Mouse (Mus musculus) G1E (cell line): Measurements from ENCODE around the gene Frat1.

ENCODE experiments used
- CTCF ChIP-seq: IDR thresholded peaks from 2 replicates; pipeline ENCODE4 v1.5.1; 2012; ENCODE audit warnings: low read depth, low read length, inconsistent platforms, mixed read lengths
- POLR2AphosphoS5 ChIP-seq: IDR thresholded peaks from 2 replicates; pipeline ENCODE4 v1.6.1; 2012; ENCODE audit warnings: low read depth, low read length, inconsistent platforms; ENCODE audit not compliant: insufficient replicate concordance

DNA sequence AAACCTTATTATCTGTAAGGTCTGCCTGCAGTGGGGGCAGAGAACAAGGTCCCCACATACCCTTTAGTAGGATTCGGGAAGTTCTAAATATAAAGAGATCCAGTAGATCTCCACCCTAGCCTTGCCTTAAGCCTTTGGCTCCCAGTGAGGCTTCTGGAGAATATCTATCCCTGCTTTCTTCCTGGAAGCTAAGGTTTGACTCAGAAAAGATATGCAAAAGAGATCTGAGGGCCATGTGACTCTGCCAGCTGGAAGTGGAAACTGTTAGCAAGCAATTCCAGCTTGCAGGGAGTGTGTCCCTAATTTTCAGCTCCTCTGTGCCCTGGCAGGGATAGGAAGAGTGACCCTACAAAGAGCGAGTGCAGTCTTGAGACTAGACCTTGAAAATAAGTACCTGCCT, 42.5 kb downstream of the Frat1 start:
- TF ChIP-seq CTCF, result no peak
- no peak for TF ChIP-seq POLR2AphosphoS5
